8 mouse cellular contexts compared by ENCODE assay signal in the genomic region with DNA sequence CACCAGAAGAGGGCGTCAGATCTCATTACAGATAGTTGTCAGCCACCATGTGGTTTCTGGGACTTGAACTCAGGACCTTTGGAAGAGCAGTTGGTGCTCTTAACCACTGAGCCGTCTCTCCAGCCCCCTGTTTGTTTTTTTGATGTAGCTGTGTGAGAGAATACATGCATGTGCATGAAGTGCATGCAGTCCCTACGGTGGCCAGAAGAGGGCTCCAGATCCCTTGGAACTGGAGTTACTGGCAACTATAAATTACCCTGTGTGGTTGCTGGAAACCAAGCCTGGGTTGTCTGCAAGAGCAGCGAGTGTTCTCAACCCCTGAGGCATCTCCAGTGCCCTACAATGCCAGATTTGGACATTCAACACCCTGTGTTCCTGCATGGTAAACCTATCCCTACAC. TPM values are rescaled to one million over a fixed set of nuclear protein-coding genes. Genes with fewer than 3 reads are reported as not detected.
DNase-seq lines count a peak whose midpoint lies in the region; ATAC-seq lines count a peak whose summit lies in the region.

No protein-coding gene starts in this region.

- peak; percentile 57 for DNase-seq in cerebellum, adult 11 months
- DNase-seq in brain, adult 2 months (ENCODE audit: low read depth, low spot score), result peak; percentile 80
- DNase-seq in kidney, postnatal 36 days, result peak; percentile 78 to 92
- DNase-seq in lung, postnatal 4 days, result peak; percentile 74 to 85
- DNase-seq in spleen, postnatal 14 days (ENCODE audit: low spot score in 2 of 2), result peak; percentile 67 to 85

- no peak for ATAC-seq in cerebellum, adult (ENCODE audit: insufficient number of reproducible peaks, low FRiP score, low TSS enrichment)
- ATAC-seq in CD4-positive, CD25-positive, alpha-beta regulatory T cell, adult 4 months, result peak; percentile 47
- peak; percentile 83 for ATAC-seq in erythroid progenitor cell, adult 5-6 weeks (replicated peaks; ENCODE audit: low FRiP score, poor library complexity, severe bottlenecking)

RNA-seq across cellular contexts. Expression of a gene that starts 15.5 kb away (rescaled TPM):
- polyA plus RNA-seq in CD4-positive, CD25-positive, alpha-beta regulatory T cell, adult 4 months (2017; shearing (Covaris generic)), result 10 to 100 TPM; 45.5 to 62.2 TPM
- 18.9 and 22.7 TPM in 2 replicates for total RNA-seq in erythroid progenitor cell, adult 5-6 weeks (2015; ENCODE audit: low replicate concordance)
- total RNA-seq in erythroid progenitor cell, adult 5-6 weeks (2017; ENCODE audit: low replicate concordance), result 40.8 and 45.1 TPM in 2 replicates
